Mouse (Mus musculus): ENCODE data around the gene Baiap3. TPM values are rescaled to one million over a fixed set of nuclear protein-coding genes. Genes with fewer than 3 reads are reported as not detected.

Gene Baiap3
- total and polyA plus RNA-seq, 3 experiments, result 0.33 TPM; not detected in 2

DNA sequence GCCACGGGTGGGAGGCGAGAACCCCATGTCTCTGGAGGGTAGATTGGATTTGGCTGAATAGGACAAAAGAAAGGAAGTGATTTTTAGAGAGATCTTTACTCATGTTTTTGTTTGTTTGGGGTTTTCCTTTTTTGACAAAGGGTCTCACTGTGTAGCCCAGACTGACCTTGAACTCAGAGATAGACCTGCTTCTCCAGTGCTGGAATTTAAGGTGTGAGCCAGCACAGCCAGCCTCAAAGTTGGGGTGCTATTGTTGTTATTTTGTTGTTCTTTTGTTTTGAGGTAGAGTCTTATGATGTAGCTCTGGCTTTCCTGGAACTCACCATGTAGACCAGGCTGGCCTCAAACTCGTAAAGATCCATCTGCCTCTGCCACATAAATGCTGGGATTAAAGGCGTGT, 53.8 kb downstream of the Baiap3 start:
- peaks cover under 1% of the 10 kb centered on the region; the same call in 1 of the 2 replicates for H3K4me1 ChIP-seq (ENCODE audit: insufficient read depth, low read depth, low read length)
- H3K9me3 ChIP-seq (replicated peaks), result no peaks in the 10 kb centered on the region
- TF ChIP-seq TAL1 (conservative IDR thresholded peaks at IDR 0.05; ENCODE audit: low read depth, low read length) (no peak), CTCF (IDR thresholded peaks at IDR 0.05; ENCODE audit: low read depth, low read length) (no peak), POLR2AphosphoS5 (IDR thresholded peaks at IDR 0.05; ENCODE audit: insufficient replicate concordance, low read depth, low read length) (no peak), GATA1 (IDR thresholded peaks at IDR 0.05; ENCODE audit: borderline replicate concordance, low read length) (no peak), GATA2 (IDR thresholded peaks at IDR 0.05; ENCODE audit: borderline replicate concordance, low read depth, low read length) (no peak)
- DNase-seq (ENCODE audit: low spot score) (no peak), ATAC-seq (ENCODE audit: extremely low read depth, insufficient number of reproducible peaks, low FRiP score, poor library complexity, severe bottlenecking) (no peak)
- peaks cover 85% of the 10 kb centered on the region for H3K36me3 ChIP-seq (replicated peaks)
- no peaks in the 10 kb centered on the region for H3K27me3 ChIP-seq (ENCODE audit: insufficient read depth, low read length)
- H3K4me3 ChIP-seq (ENCODE audit: low read depth, low read length), result no peak overlapping the region

Other genes with a start within 250 kb of the Baiap3 start
Only the 20 nearest of the 22 such genes appear.
- 17.7 and 37.9 TPM in 2 replicates for gene Ift140, start 240.3 kb downstream of the Baiap3 start, total RNA-seq (2014; fragmentation: Nextera tagmentation)
- 13.5 and 17.9 TPM in 2 replicates for gene Ift140, start 240.3 kb downstream of the Baiap3 start, total RNA-seq (2017)
- 9.6 and 9.9 TPM in 2 replicates for gene Ift140, start 240.3 kb downstream of the Baiap3 start, polyA plus RNA-seq (2012)
- not detected in 2 replicates for gene Tmem204, start 172.8 kb downstream of the Baiap3 start, total RNA-seq (2014; fragmentation: Nextera tagmentation)
- gene Tmem204, start 172.8 kb downstream of the Baiap3 start, total RNA-seq (2017), result 0.11 and 0.17 TPM in 2 replicates
- gene Tmem204, start 172.8 kb downstream of the Baiap3 start, polyA plus RNA-seq (2012), result not detected in 2 replicates
- gene Telo2, start 140.4 kb downstream of the Baiap3 start, total RNA-seq (2014; fragmentation: Nextera tagmentation), result 6.0 and 25.6 TPM in 2 replicates
- 22.3 and 28.2 TPM in 2 replicates for gene Telo2, start 140.4 kb downstream of the Baiap3 start, total RNA-seq (2017)
- gene Telo2, start 140.4 kb downstream of the Baiap3 start, polyA plus RNA-seq (2012), result 34.9 and 44.0 TPM in 2 replicates
- not detected in 2 replicates for gene Ptx4, start 135.6 kb downstream of the Baiap3 start, total RNA-seq (2014; fragmentation: Nextera tagmentation)
- 0.33 TPM in 1 of 2 replicates, not detected in the other for gene Ptx4, start 135.6 kb downstream of the Baiap3 start, total RNA-seq (2017)
- not detected in 2 replicates for gene Ptx4, start 135.6 kb downstream of the Baiap3 start, polyA plus RNA-seq (2012)
- gene Clcn7, start 123.0 kb downstream of the Baiap3 start, total RNA-seq (2014; fragmentation: Nextera tagmentation), result 10.8 and 12.7 TPM in 2 replicates
- 15.7 and 17.8 TPM in 2 replicates for gene Clcn7, start 123.0 kb downstream of the Baiap3 start, total RNA-seq (2017)
- 14.7 and 16.1 TPM in 2 replicates for gene Clcn7, start 123.0 kb downstream of the Baiap3 start, polyA plus RNA-seq (2012)
- not detected in 2 replicates for gene Ccdc154, start 93.9 kb downstream of the Baiap3 start, total RNA-seq (2014; fragmentation: Nextera tagmentation)
- 0.05 and 0.12 TPM in 2 replicates for gene Ccdc154, start 93.9 kb downstream of the Baiap3 start, total RNA-seq (2017)
- not detected in 2 replicates for gene Ccdc154, start 93.9 kb downstream of the Baiap3 start, polyA plus RNA-seq (2012)
- not detected in 2 replicates for gene Gm38655, start 80.9 kb downstream of the Baiap3 start, total RNA-seq (2014; fragmentation: Nextera tagmentation)
- 0.52 TPM in 1 of 2 replicates, not detected in the other for gene Gm38655, start 80.9 kb downstream of the Baiap3 start, total RNA-seq (2017)
- 0.05 TPM in 1 of 2 replicates, not detected in the other for gene Gm38655, start 80.9 kb downstream of the Baiap3 start, polyA plus RNA-seq (2012)
- gene BC003965, start 71.8 kb downstream of the Baiap3 start, total RNA-seq (2014; fragmentation: Nextera tagmentation), result 10.5 and 15.7 TPM in 2 replicates
- gene BC003965, start 71.8 kb downstream of the Baiap3 start, total RNA-seq (2017), result 12.1 and 13.9 TPM in 2 replicates
- 36.9 and 44.1 TPM in 2 replicates for gene BC003965, start 71.8 kb downstream of the Baiap3 start, polyA plus RNA-seq (2012)
- gene Unkl, start 68.0 kb downstream of the Baiap3 start, total RNA-seq (2014; fragmentation: Nextera tagmentation), result 14.1 and 15.0 TPM in 2 replicates
- 8.5 and 10.1 TPM in 2 replicates for gene Unkl, start 68.0 kb downstream of the Baiap3 start, total RNA-seq (2017)
- 59.4 and 65.9 TPM in 2 replicates for gene Unkl, start 68.0 kb downstream of the Baiap3 start, polyA plus RNA-seq (2012)
- 9.7 and 10.0 TPM in 2 replicates for gene Gnptg, start 16.2 kb downstream of the Baiap3 start, total RNA-seq (2014; fragmentation: Nextera tagmentation)
- 22.2 and 31.1 TPM in 2 replicates for gene Gnptg, start 16.2 kb downstream of the Baiap3 start, total RNA-seq (2017)
- gene Gnptg, start 16.2 kb downstream of the Baiap3 start, polyA plus RNA-seq (2012), result 5.4 and 11.6 TPM in 2 replicates
- gene Tsr3, start 16.2 kb downstream of the Baiap3 start, total RNA-seq (2014; fragmentation: Nextera tagmentation), result 15.2 and 17.6 TPM in 2 replicates
- 34.4 and 41.0 TPM in 2 replicates for gene Tsr3, start 16.2 kb downstream of the Baiap3 start, total RNA-seq (2017)
- 22.4 and 24.2 TPM in 2 replicates for gene Tsr3, start 16.2 kb downstream of the Baiap3 start, polyA plus RNA-seq (2012)
- 516 and 535 TPM in 2 replicates for gene Ube2i, start 18.3 kb upstream of the Baiap3 start, total RNA-seq (2014; fragmentation: Nextera tagmentation)
- gene Ube2i, start 18.3 kb upstream of the Baiap3 start, total RNA-seq (2017), result 421 and 442 TPM in 2 replicates
- 422 and 440 TPM in 2 replicates for gene Ube2i, start 18.3 kb upstream of the Baiap3 start, polyA plus RNA-seq (2012)
- not detected in 2 replicates for gene Prss34, start 42.0 kb upstream of the Baiap3 start, total RNA-seq (2014; fragmentation: Nextera tagmentation)
- gene Prss34, start 42.0 kb upstream of the Baiap3 start, total RNA-seq (2017), result not detected in 2 replicates
- gene Prss34, start 42.0 kb upstream of the Baiap3 start, polyA plus RNA-seq (2012), result 0.06 TPM in 1 of 2 replicates, not detected in the other
- gene Prss28, start 52.3 kb upstream of the Baiap3 start, total RNA-seq (2014; fragmentation: Nextera tagmentation), result not detected in 2 replicates
- gene Prss28, start 52.3 kb upstream of the Baiap3 start, total RNA-seq (2017), result 0.11 TPM in 1 of 2 replicates, not detected in the other
- gene Prss28, start 52.3 kb upstream of the Baiap3 start, polyA plus RNA-seq (2012), result not detected in 2 replicates
- gene Prss29, start 62.3 kb upstream of the Baiap3 start, total RNA-seq (2014; fragmentation: Nextera tagmentation), result not detected in 2 replicates
- gene Prss29, start 62.3 kb upstream of the Baiap3 start, total RNA-seq (2017), result not detected in 2 replicates
- gene Prss29, start 62.3 kb upstream of the Baiap3 start, polyA plus RNA-seq (2012), result not detected in 2 replicates
- gene Tpsab1, start 89.2 kb upstream of the Baiap3 start, total RNA-seq (2014; fragmentation: Nextera tagmentation), result 0.75 TPM in 1 of 2 replicates, not detected in the other
- 14.2 and 14.5 TPM in 2 replicates for gene Tpsab1, start 89.2 kb upstream of the Baiap3 start, total RNA-seq (2017)
- gene Tpsab1, start 89.2 kb upstream of the Baiap3 start, polyA plus RNA-seq (2012), result 0.12 and 0.14 TPM in 2 replicates
- gene Tpsb2, start 109.9 kb upstream of the Baiap3 start, total RNA-seq (2014; fragmentation: Nextera tagmentation), result 0.58 TPM in 1 of 2 replicates, not detected in the other
- 12.9 and 15.4 TPM in 2 replicates for gene Tpsb2, start 109.9 kb upstream of the Baiap3 start, total RNA-seq (2017)
- gene Tpsb2, start 109.9 kb upstream of the Baiap3 start, polyA plus RNA-seq (2012), result not detected in 2 replicates
- not detected in 2 replicates for gene Tpsg1, start 112.9 kb upstream of the Baiap3 start, total RNA-seq (2014; fragmentation: Nextera tagmentation)
- 0.60 and 0.70 TPM in 2 replicates for gene Tpsg1, start 112.9 kb upstream of the Baiap3 start, total RNA-seq (2017)
- gene Tpsg1, start 112.9 kb upstream of the Baiap3 start, polyA plus RNA-seq (2012), result not detected in 2 replicates
- not detected in 2 replicates for gene Cacna1h, start 177.4 kb upstream of the Baiap3 start, total RNA-seq (2014; fragmentation: Nextera tagmentation)
- gene Cacna1h, start 177.4 kb upstream of the Baiap3 start, total RNA-seq (2017), result under 0.01 and 0.22 TPM in 2 replicates
- gene Cacna1h, start 177.4 kb upstream of the Baiap3 start, polyA plus RNA-seq (2012), result not detected in 2 replicates
- gene Tekt4, start 198.3 kb upstream of the Baiap3 start, total RNA-seq (2014; fragmentation: Nextera tagmentation), result not detected in 2 replicates
- gene Tekt4, start 198.3 kb upstream of the Baiap3 start, total RNA-seq (2017), result not detected in 2 replicates
- not detected in 2 replicates for gene Tekt4, start 198.3 kb upstream of the Baiap3 start, polyA plus RNA-seq (2012)